Mouse (Mus musculus) cerebellum, adult 2 months (tissue): ENCODE results near the gene Mtmr3.

Experiments used
- CTCF ChIP-seq: fragments of 200-500 bp; IDR thresholded peaks from 2 replicates; pipeline ENCODE4 v1.5.1; 2011; ENCODE audit warnings: low read depth, mild to moderate bottlenecking, control low read depth, low read length, moderate library complexity, borderline replicate concordance; ENCODE audit not compliant: insufficient read depth
- POLR2A ChIP-seq: fragments of 200-500 bp; IDR thresholded peaks from 2 replicates; pipeline ENCODE4 v1.6.1; 2011; ENCODE audit warnings: low read length, control low read depth, borderline replicate concordance; ENCODE audit not compliant: insufficient read depth

DNA sequence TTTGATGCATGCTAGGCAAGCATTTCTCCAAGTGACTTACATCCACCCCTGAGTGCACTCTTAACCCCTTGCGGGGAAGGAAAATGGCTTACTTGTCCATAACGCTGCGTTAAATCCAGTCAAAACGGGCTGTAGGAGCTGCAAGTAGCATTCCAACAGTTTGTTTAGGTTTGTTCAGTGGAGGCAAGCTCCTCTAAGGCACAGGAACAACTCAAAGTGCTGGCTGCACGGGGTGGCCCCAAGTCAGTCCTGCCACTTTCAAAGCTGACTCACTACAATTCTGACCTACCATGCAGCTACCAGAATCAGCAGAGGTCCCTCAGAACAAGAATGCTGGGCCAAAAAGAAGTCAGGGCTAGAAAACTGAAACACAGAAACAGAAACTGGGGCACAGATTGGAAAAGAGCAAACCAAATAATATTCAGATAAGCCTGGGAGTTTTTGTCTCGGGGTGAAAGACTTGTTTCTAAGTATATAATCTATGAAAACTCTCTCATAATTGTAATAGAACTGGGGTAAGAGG is 72.5 kb downstream of the Mtmr3 start:
- no peak for TF ChIP-seq CTCF
- TF ChIP-seq POLR2A: no peak
